Mouse (Mus musculus) heart, embryonic 10.5 days (tissue): Measurements from ENCODE around the gene Lipa. TPM values are rescaled to one million over a fixed set of nuclear protein-coding genes. Genes with fewer than 3 reads are reported as not detected.

Source experiments
- DNase-seq: peaks from one replicate; pipeline ENCODE4 v3.0.0-alpha.2; 2017; ENCODE audit warnings: low spot score
- H3K27ac ChIP-seq: fragments of 300-500 bp; sonication (generic); 2 replicates; pipeline ENCODE4 v1.5.1; 2016; ENCODE audit warnings: mild to moderate bottlenecking
- H3K27me3 ChIP-seq: fragments of 300-500 bp; sonication (generic); 2 replicates; pipeline ENCODE4 v1.6.1; 2016; ENCODE audit warnings: mild to moderate bottlenecking; ENCODE audit not compliant: poor library complexity, insufficient read depth, severe bottlenecking
- H3K36me3 ChIP-seq: fragments of 300-500 bp; sonication (generic); 2 replicates; pipeline ENCODE4 v1.6.1; 2016; ENCODE audit warnings: mild to moderate bottlenecking, moderate library complexity
- H3K4me1 ChIP-seq: fragments of 300-500 bp; sonication (generic); 2 replicates; pipeline ENCODE4 v1.6.1; 2016; ENCODE audit warnings: mild to moderate bottlenecking
- H3K4me3 ChIP-seq: fragments of 300-500 bp; sonication (generic); 2 replicates; pipeline ENCODE4 v1.5.1; 2016; ENCODE audit warnings: mild to moderate bottlenecking, moderate library complexity
- H3K9me3 ChIP-seq: fragments of 300-500 bp; sonication (generic); 2 replicates; pipeline ENCODE4 v1.6.1; 2016; ENCODE audit warnings: mild to moderate bottlenecking, moderate library complexity
- WGBS: fragments of 180-500 bp; shearing (Covaris S2); methylation state at CpG from one replicate; pipeline ENCODE4 v1.1.7; 2016; 5-methylcytosine and 5-hydroxymethylcytosine counted together
- polyA plus RNA-seq: library from polyadenylated mRNA; unstranded; fragments of >200 nt; fragmentation: Nextera tagmentation; extraction: Ambion mirVana; gene quantifications from 2 replicates; pipeline ENCODE4 v1.2.1, GENCODE M21; 2016

Lipa gene
- polyA plus RNA-seq, 1 experiment from 2014 or later = 39.3 TPM

GRCm38 (mm10) chr19:34550534-34551223 is 23.4 kb upstream of the Lipa start, which contains the start of gene Ifit2:
Gene Ifit2, plus strand, starts transcription at chr19:34550694.
- H3K27me3 ChIP-seq = no peaks in the 10 kb centered on the region
- H3K27ac ChIP-seq = peak within 1 kb of the TSS; percentile 81
- no peaks in the 10 kb centered on the region for H3K36me3 ChIP-seq
- under 1% methylated on average over 22 of the region's 22 CpGs for WGBS
- peak; percentile 85 for DNase-seq
- peak within 1 kb of the TSS; percentile 66 for H3K4me3 ChIP-seq
- H3K4me1 ChIP-seq = peaks cover 14% of the 10 kb centered on the region
- H3K9me3 ChIP-seq = no peaks in the 10 kb centered on the region

GRCm38 (mm10) chr19:34550205-34550533 is 22.9 kb upstream of the Lipa start:
- no peak for DNase-seq
- peaks cover 14% of the 10 kb centered on the region for H3K4me1 ChIP-seq
- peak overlapping the region; percentile 81; the same call in 1 of the 2 replicates for H3K27ac ChIP-seq
- H3K9me3 ChIP-seq = no peaks in the 10 kb centered on the region
- WGBS = 31% methylated on average over 4 of the region's 4 CpGs
- no peaks in the 10 kb centered on the region for H3K27me3 ChIP-seq
- H3K36me3 ChIP-seq = no peaks in the 10 kb centered on the region
- H3K4me3 ChIP-seq = peak overlapping the region; percentile 66

GRCm38 (mm10) chr19:34547976-34548375 is 20.7 kb upstream of the Lipa start:
- whole genome bisulfite sequencing = 31% methylated on average over 7 of the region's 7 CpGs
- Histone ChIP-seq H3K9me3 (no peaks in the 10 kb centered on the region), H3K36me3 (no peaks in the 10 kb centered on the region), H3K4me3 (no peak overlapping the region), H3K27me3 (no peaks in the 10 kb centered on the region), H3K4me1 (peaks cover 9% of the 10 kb centered on the region), H3K27ac (no peak overlapping the region)
- peak; percentile 79 for DNase-seq

GRCm38 (mm10) chr19:34546211-34546610 is 18.9 kb upstream of the Lipa start:
- Histone ChIP-seq H3K36me3 (no peaks in the 10 kb centered on the region), H3K4me3 (no peak overlapping the region), H3K27ac (no peak overlapping the region), H3K9me3 (no peaks in the 10 kb centered on the region), H3K4me1 (no peaks in the 10 kb centered on the region), H3K27me3 (no peaks in the 10 kb centered on the region)
- DNase-seq = no peak
- WGBS = 78% methylated on average over 4 of the region's 4 CpGs

- 78% methylated on average over 1 of the region's 1 CpGs for WGBS
- Histone ChIP-seq H3K36me3 (no peaks in the 10 kb centered on the region), H3K4me3 (no peak overlapping the region), H3K4me1 (no peaks in the 10 kb centered on the region), H3K9me3 (no peaks in the 10 kb centered on the region), H3K27ac (no peak overlapping the region), H3K27me3 (no peaks in the 10 kb centered on the region)
- no peak for DNase-seq
Observed at GRCm38 (mm10) chr19:34539422-34539821, 12.1 kb upstream of the Lipa start.

GRCm38 (mm10) chr19:34532061-34532751 is 4.9 kb upstream of the Lipa start:
- WGBS = 89% methylated on average over 4 of the region's 4 CpGs
- Histone ChIP-seq H3K4me3 (no peak overlapping the region), H3K27ac (no peak overlapping the region), H3K27me3 (no peaks in the 10 kb centered on the region), H3K4me1 (peaks cover 3% of the 10 kb centered on the region), H3K9me3 (no peaks in the 10 kb centered on the region), H3K36me3 (no peaks in the 10 kb centered on the region)
- DNase-seq = no peak

GRCm38 (mm10) chr19:34526321-34526923 is 852 bp downstream of the Lipa start:
- H3K27ac ChIP-seq = peak overlapping the region; percentile 92
- WGBS = 29% methylated on average over 11 of the region's 11 CpGs
- peaks cover 16% of the 10 kb centered on the region for H3K4me1 ChIP-seq
- H3K36me3 ChIP-seq = peaks cover 8% of the 10 kb centered on the region; the same call in 1 of the 2 replicates
- no peaks in the 10 kb centered on the region for H3K27me3 ChIP-seq
- DNase-seq = no peak
- peak overlapping the region; percentile 86 for H3K4me3 ChIP-seq
- no peaks in the 10 kb centered on the region for H3K9me3 ChIP-seq

GRCm38 (mm10) chr19:34524646-34525045 is 2.6 kb downstream of the Lipa start:
- DNase-seq = no peak
- H3K9me3 ChIP-seq = no peaks in the 10 kb centered on the region
- H3K27me3 ChIP-seq = no peaks in the 10 kb centered on the region
- 37% methylated on average over 9 of the region's 9 CpGs for WGBS
- H3K4me3 ChIP-seq = peak overlapping the region; percentile 15; the same call in 1 of the 2 replicates
- H3K27ac ChIP-seq = no peak overlapping the region
- peaks cover 8% of the 10 kb centered on the region; the same call in 1 of the 2 replicates for H3K36me3 ChIP-seq
- peaks cover 16% of the 10 kb centered on the region for H3K4me1 ChIP-seq

- 76% methylated on average over 12 of the region's 12 CpGs for WGBS
- Histone ChIP-seq H3K4me1 (peaks cover 16% of the 10 kb centered on the region), H3K9me3 (no peaks in the 10 kb centered on the region), H3K4me3 (no peak overlapping the region), H3K36me3 (peaks cover 18% of the 10 kb centered on the region; the same call in 1 of the 2 replicates), H3K27ac (no peak overlapping the region), H3K27me3 (no peaks in the 10 kb centered on the region)
- no peak for DNase-seq
Observed at GRCm38 (mm10) chr19:34523106-34523725, 4.1 kb downstream of the Lipa start.

GRCm38 (mm10) chr19:34521978-34522377 is 5.3 kb downstream of the Lipa start:
- DNase-seq = no peak
- H3K36me3 ChIP-seq = peaks cover 19% of the 10 kb centered on the region; the same call in 1 of the 2 replicates
- H3K9me3 ChIP-seq = no peaks in the 10 kb centered on the region
- H3K27me3 ChIP-seq = no peaks in the 10 kb centered on the region
- H3K4me1 ChIP-seq = peaks cover 11% of the 10 kb centered on the region
- H3K4me3 ChIP-seq = no peak overlapping the region
- 69% methylated on average over 1 of the region's 1 CpGs for WGBS
- no peak overlapping the region for H3K27ac ChIP-seq

- H3K4me1 ChIP-seq = peaks cover 10% of the 10 kb centered on the region
- H3K27ac ChIP-seq = no peak overlapping the region
- 59% methylated on average over 2 of the region's 2 CpGs for WGBS
Observed at GRCm38 (mm10) chr19:34521361-34521760, 5.9 kb downstream of the Lipa start.

GRCm38 (mm10) chr19:34520051-34520450 is 7.2 kb downstream of the Lipa start:
- WGBS = 83% methylated on average over 4 of the region's 4 CpGs
- Histone ChIP-seq H3K4me3 (no peak overlapping the region), H3K27ac (no peak overlapping the region), H3K27me3 (no peaks in the 10 kb centered on the region), H3K4me1 (peaks cover 6% of the 10 kb centered on the region; the same call in 1 of the 2 replicates), H3K36me3 (peaks cover 19% of the 10 kb centered on the region; the same call in 1 of the 2 replicates), H3K9me3 (no peaks in the 10 kb centered on the region)
- DNase-seq = no peak

More at GRCm38 (mm10) chr19:34521361-34521760, 5.9 kb downstream of the Lipa start:
- Histone ChIP-seq H3K4me3 (no peak overlapping the region), H3K36me3 (peaks cover 19% of the 10 kb centered on the region; the same call in 1 of the 2 replicates), H3K27me3 (no peaks in the 10 kb centered on the region), H3K9me3 (no peaks in the 10 kb centered on the region)
- DNase-seq = no peak
